Mouse (Mus musculus) splenic B cell, adult 2 months (primary cell): ENCODE data around the gene Cenpb.
A peak's percentile ranks its signal among the peaks of the same experiment; 100 is the strongest.

Experiments used
- DNase-seq: peaks from one replicate; pipeline ENCODE4 v3.0.0-alpha.2; 2011; ENCODE audit warnings: low read depth, low spot score
- H3K27me3 ChIP-seq: 2 replicates; pipeline ENCODE4 v1.6.1; 2012; ENCODE audit warnings: mild to moderate bottlenecking, low read length, moderate library complexity, mixed read lengths; ENCODE audit not compliant: control insufficient read depth, poor library complexity, insufficient read depth, severe bottlenecking
- H3K36me3 ChIP-seq: 2 replicates; pipeline ENCODE4 v1.6.1; 2012; ENCODE audit warnings: mild to moderate bottlenecking, low read length, moderate library complexity, mixed read lengths; ENCODE audit not compliant: control insufficient read depth, poor library complexity, insufficient read depth, severe bottlenecking

Gene Cenpb

GRCm38 (mm10) chr2:131143007-131143780 lies 36.7 kb downstream of the Cenpb start:
- H3K27me3 ChIP-seq, result no peaks in the 10 kb centered on the region
- no peaks in the 10 kb centered on the region for H3K36me3 ChIP-seq
- no peak for DNase-seq

GRCm38 (mm10) chr2:131142592-131142991 lies 37.3 kb downstream of the Cenpb start:
- Histone ChIP-seq H3K36me3 (no peaks in the 10 kb centered on the region), H3K27me3 (no peaks in the 10 kb centered on the region)
- DNase-seq, result peak; percentile 63

GRCm38 (mm10) chr2:131141336-131141986 lies 38.4 kb downstream of the Cenpb start:
- DNase-seq, result no peak

GRCm38 (mm10) chr2:131140533-131140905 lies 39.3 kb downstream of the Cenpb start:
- DNase-seq, result no peak
- H3K27me3 ChIP-seq, result no peaks in the 10 kb centered on the region

More at GRCm38 (mm10) chr2:131141336-131141986, 38.4 kb downstream of the Cenpb start:
- H3K27me3 ChIP-seq, result no peaks in the 10 kb centered on the region
- no peaks in the 10 kb centered on the region for H3K36me3 ChIP-seq

GRCm38 (mm10) chr2:131139886-131140532 lies 39.9 kb downstream of the Cenpb start:
- H3K27me3 ChIP-seq, result no peaks in the 10 kb centered on the region
- no peaks in the 10 kb centered on the region for H3K36me3 ChIP-seq
- DNase-seq, result no peak

More at GRCm38 (mm10) chr2:131140533-131140905, 39.3 kb downstream of the Cenpb start:
- H3K36me3 ChIP-seq, result no peaks in the 10 kb centered on the region

- DNase-seq, result no peak
- no peaks in the 10 kb centered on the region for H3K36me3 ChIP-seq
- no peaks in the 10 kb centered on the region for H3K27me3 ChIP-seq
These were observed 40.6 kb downstream of the Cenpb start for GRCm38 (mm10) chr2:131139287-131139686.

GRCm38 (mm10) chr2:131138760-131139159 lies 41.1 kb downstream of the Cenpb start:
- no peaks in the 10 kb centered on the region for H3K36me3 ChIP-seq
- DNase-seq, result no peak
- no peaks in the 10 kb centered on the region for H3K27me3 ChIP-seq

- DNase-seq, result no peak
- no peaks in the 10 kb centered on the region for H3K36me3 ChIP-seq
- H3K27me3 ChIP-seq, result no peaks in the 10 kb centered on the region
These were observed 41.6 kb downstream of the Cenpb start for GRCm38 (mm10) chr2:131138296-131138695.

- Histone ChIP-seq H3K36me3 (no peaks in the 10 kb centered on the region), H3K27me3 (no peaks in the 10 kb centered on the region)
- DNase-seq, result no peak
These were observed 44.2 kb downstream of the Cenpb start for GRCm38 (mm10) chr2:131135521-131136139.

GRCm38 (mm10) chr2:131134826-131135400 lies 45.0 kb downstream of the Cenpb start:
- no peak for DNase-seq
- H3K27me3 ChIP-seq, result no peaks in the 10 kb centered on the region

GRCm38 (mm10) chr2:131134381-131134780 lies 45.5 kb downstream of the Cenpb start:
- no peak for DNase-seq
- Histone ChIP-seq H3K27me3 (no peaks in the 10 kb centered on the region), H3K36me3 (no peaks in the 10 kb centered on the region)

More at GRCm38 (mm10) chr2:131134826-131135400, 45.0 kb downstream of the Cenpb start:
- H3K36me3 ChIP-seq, result no peaks in the 10 kb centered on the region

GRCm38 (mm10) chr2:131132930-131133547 lies 46.8 kb downstream of the Cenpb start, which contains the start of gene Gm11037:
Gene Gm11037, plus strand, starts transcription at chr2:131133497.
- Histone ChIP-seq H3K27me3 (no peaks in the 10 kb centered on the region), H3K36me3 (no peaks in the 10 kb centered on the region)
- no peak for DNase-seq

GRCm38 (mm10) chr2:131132111-131132888 lies 47.6 kb downstream of the Cenpb start:
- Histone ChIP-seq H3K36me3 (no peaks in the 10 kb centered on the region), H3K27me3 (no peaks in the 10 kb centered on the region)
- no peak for DNase-seq
